Mouse (Mus musculus) MEL (cell line): Measurements from ENCODE around the gene Eid3.

Source experiments
- BHLHE40 ChIP-seq: IDR thresholded peaks from 2 replicates; pipeline ENCODE4 v1.6.1; 2012; ENCODE audit warnings: low read depth, mild to moderate bottlenecking, inconsistent platforms, low read length, improper control_type of control experiment, borderline replicate concordance
- CTCF ChIP-seq, 3 experiments: IDR thresholded peaks in 2 of 3; conservative IDR thresholded peaks in 1 of 3; 2 replicates each; pipeline ENCODE4 v1.5.1; 2011 to 2012; ENCODE audit warnings: low read length in 3 of 3, low read depth in 2 of 3, mild to moderate bottlenecking in 2 of 3, improper control_type of control experiment in 1 of 3, inconsistent platforms in 1 of 3, mixed read lengths in 1 of 3, moderate library complexity in 1 of 3; ENCODE audit not compliant: control insufficient read depth in 1 of 3, insufficient read depth in 1 of 3, poor library complexity in 1 of 3, severe bottlenecking in 1 of 3
- GABPA ChIP-seq: IDR thresholded peaks from 2 replicates; pipeline ENCODE4 v1.6.1; 2012; ENCODE audit warnings: low read depth, mild to moderate bottlenecking, inconsistent platforms, low read length, improper control_type of control experiment, moderate library complexity
- MAX ChIP-seq: IDR thresholded peaks from 2 replicates; pipeline ENCODE4 v1.6.1; 2011; ENCODE audit warnings: low read length, improper control_type of control experiment
- MAZ ChIP-seq: IDR thresholded peaks from 2 replicates; pipeline ENCODE4 v1.6.1; 2012; ENCODE audit warnings: low read depth, mild to moderate bottlenecking, inconsistent platforms, low read length, improper control_type of control experiment
- MYB ChIP-seq: IDR thresholded peaks from 2 replicates; pipeline ENCODE4 v1.6.1; 2011; ENCODE audit warnings: mild to moderate bottlenecking, low read depth, low read length, improper control_type of control experiment
- NELFE ChIP-seq: IDR thresholded peaks from 2 replicates; pipeline ENCODE4 v1.6.1; 2011; ENCODE audit warnings: low read depth, low read length, improper control_type of control experiment
- POLR2A ChIP-seq, 2 experiments: IDR thresholded peaks; 2 replicates each; pipeline ENCODE4 v1.6.1; 2011 to 2012; ENCODE audit warnings: low read length in 2 of 2, mild to moderate bottlenecking in 2 of 2, control low read depth in 1 of 2, improper control_type of control experiment in 1 of 2, low read depth in 1 of 2, moderate library complexity in 1 of 2; ENCODE audit not compliant: control insufficient read depth in 1 of 2, insufficient read depth in 1 of 2, poor library complexity in 1 of 2
- POLR2AphosphoS2 ChIP-seq: IDR thresholded peaks from 2 replicates; pipeline ENCODE4 v1.6.1; 2011; ENCODE audit warnings: low read length, improper control_type of control experiment
- SIN3A ChIP-seq: IDR thresholded peaks from 2 replicates; pipeline ENCODE4 v1.6.1; 2012; ENCODE audit warnings: low read length, improper control_type of control experiment, inconsistent platforms
- TAL1 ChIP-seq: IDR thresholded peaks from 2 replicates; pipeline ENCODE4 v1.6.1; 2012; ENCODE audit warnings: mild to moderate bottlenecking, inconsistent platforms, low read length, moderate library complexity, mixed read lengths
- USF1 ChIP-seq: IDR thresholded peaks from 2 replicates; pipeline ENCODE4 v1.6.1; 2014; ENCODE audit warnings: low read depth, mild to moderate bottlenecking, inconsistent platforms, low read length, improper control_type of control experiment, moderate library complexity

DNA sequence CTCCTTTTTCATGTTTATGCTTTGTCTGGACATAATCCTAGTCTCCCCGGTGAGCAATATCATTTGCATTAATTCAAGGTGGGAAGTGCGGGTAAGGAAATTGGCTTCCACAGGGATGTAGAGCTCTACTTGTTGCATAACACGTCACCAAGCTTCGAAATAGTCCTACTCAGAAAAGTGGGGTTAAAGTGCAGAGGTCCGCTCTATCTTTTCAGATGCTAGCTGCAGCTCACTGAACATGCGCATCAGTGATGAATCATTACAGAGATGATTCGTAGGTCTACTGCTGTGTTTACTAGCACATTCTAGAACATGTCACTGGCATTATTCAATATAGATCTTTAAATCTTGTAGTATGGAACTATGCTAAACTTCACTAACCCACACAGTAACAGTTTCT, 28.0 kb upstream of the Eid3 start:
- no peak for TF ChIP-seq NELFE
- TF ChIP-seq SIN3A: no peak
- TF ChIP-seq GABPA: no peak
- TF ChIP-seq USF1: no peak
- no peak for TF ChIP-seq POLR2A (IDR thresholded peaks at IDR 0.05; ENCODE audit: control insufficient read depth in 1 of 2, insufficient read depth in 1 of 2, low read depth in 1 of 2, low read length in 2 of 2, poor library complexity in 1 of 2)
- no peak for TF ChIP-seq MAX
- no peak for TF ChIP-seq CTCF (IDR thresholded peaks at IDR 0.05 in 2 of 3, conservative IDR thresholded peaks at IDR 0.05 in 1 of 3; ENCODE audit: control insufficient read depth in 1 of 3, insufficient read depth in 1 of 3, low read depth in 2 of 3, low read length in 3 of 3, poor library complexity in 1 of 3, severe bottlenecking in 1 of 3)
- TF ChIP-seq TAL1: no peak
- no peak for TF ChIP-seq MYB
- no peak for TF ChIP-seq BHLHE40
- no peak for TF ChIP-seq POLR2AphosphoS2
- TF ChIP-seq MAZ: no peak
